Mouse (Mus musculus) heart, postnatal 10 days (tissue): ENCODE measurements around the gene Tmem230. TPM values are rescaled to one million over a fixed set of nuclear protein-coding genes. Genes with fewer than 3 reads are reported as not detected.

Experiments
- total RNA-seq, 2 experiments: library from RNA; stranded (reverse); gene quantifications; 2 replicates each; pipeline ENCODE4 v1.2.3; 2021

The Tmem230 gene
- total RNA-seq, 2 experiments from 2014 or later = 22.1 to 25.7 TPM

Other genes with a start within 250 kb of the Tmem230 start
- gene Rassf2, start 217.5 kb downstream of the Tmem230 start, total RNA-seq = 10 to 100 TPM; 16.2 TPM
- gene Slc23a2, start 102.7 kb downstream of the Tmem230 start, total RNA-seq = 10 to 100 TPM; 18.7 to 22.6 TPM
- 10 to 100 TPM; 78.2 to 87.8 TPM for gene Pcna, start 5.5 kb upstream of the Tmem230 start, total RNA-seq
- 10 to 100 TPM; 82.3 to 85.3 TPM for gene Cds2, start 15.3 kb upstream of the Tmem230 start, total RNA-seq
- under 1 TPM in 1 of 2 experiments, not detected in 1; 0.15 TPM for gene Prokr2, start 137.6 kb upstream of the Tmem230 start, total RNA-seq